ENCODE assay signal across 26 mouse cellular contexts in genomic region chr13:41158426-41158825, GRCm38 (mm10). TPM values are rescaled to one million over a fixed set of nuclear protein-coding genes. Genes with fewer than 3 reads are reported as not detected.
DNase-seq lines count a peak whose midpoint lies in the region; ATAC-seq and TF ChIP-seq lines count a peak whose summit lies in the region.
"Had no signal": no experiment of that assay in that cellular context is flagged by ENCODE, and none has a peak within 500 bp of the region (broad histone marks: within the 10 kb centered on the region; RNA-seq: fewer than 3 reads in every experiment).

No protein-coding gene starts in this region.

- no peak overlapping the region for H3K4me2 ChIP-seq in lung, embryonic 14.5 days
- no peak overlapping the region for H3K4me2 ChIP-seq in stomach, postnatal 0 days (replicated peaks; ENCODE audit: low read depth)
- H3K4me2 ChIP-seq: embryonic facial prominence, embryonic 15.5 days; heart, embryonic 15.5 days; liver, embryonic 13.5 days; neural tube, embryonic 12.5 days had no signal

- no peak for TF ChIP-seq EP300 in stomach, postnatal 0 days (optimal IDR thresholded peaks at IDR 0.05)

- H3K27ac ChIP-seq in heart, embryonic 10.5 days = no peak overlapping the region
- H3K27ac ChIP-seq in lung, embryonic 14.5 days (ENCODE audit: low read depth) = no peak overlapping the region
- H3K27ac ChIP-seq in stomach, postnatal 0 days (replicated peaks) = no peak overlapping the region
- H3K27ac ChIP-seq: embryonic facial prominence, embryonic 15.5 days; heart, embryonic 15.5 days; hindbrain, embryonic 10.5 days; left cerebral cortex, adult 2 months; limb, embryonic 10.5 days; liver, embryonic 13.5 days; neural tube, embryonic 12.5 days had no signal

- ATAC-seq in lung, embryonic 14.5 days (ENCODE audit: insufficient read depth) = no peak
- no peak for ATAC-seq in stomach, postnatal 0 days (ENCODE audit: low FRiP score, low TSS enrichment)
- ATAC-seq: activated CD4-positive, CD25-positive, alpha-beta regulatory T cell, adult 4 months; inflammation-experienced regulatory T-cells, adult 6 months had no signal

- no peaks in the 10 kb centered on the region for H3K36me3 ChIP-seq in heart, embryonic 10.5 days
- H3K36me3 ChIP-seq in lung, embryonic 14.5 days (ENCODE audit: insufficient read depth) = no peaks in the 10 kb centered on the region
- no peaks in the 10 kb centered on the region for H3K36me3 ChIP-seq in stomach, postnatal 0 days (ENCODE audit: control insufficient read depth, insufficient read depth, low read length)
- H3K36me3 ChIP-seq: embryonic facial prominence, embryonic 15.5 days; heart, embryonic 15.5 days; hindbrain, embryonic 10.5 days; limb, embryonic 10.5 days; liver, embryonic 13.5 days; neural tube, embryonic 12.5 days had no signal

- no peak for TF ChIP-seq CTCF in lung, embryonic 14.5 days (IDR thresholded peaks at IDR 0.05; ENCODE audit: low read depth)
- peak; percentile 41 for TF ChIP-seq CTCF in stomach, postnatal 0 days (IDR thresholded peaks at IDR 0.05; ENCODE audit: low read depth)

- H3K4me1 ChIP-seq in heart, embryonic 10.5 days = no peaks in the 10 kb centered on the region
- no peaks in the 10 kb centered on the region for H3K4me1 ChIP-seq in lung, embryonic 14.5 days (ENCODE audit: insufficient read depth)
- no peaks in the 10 kb centered on the region for H3K4me1 ChIP-seq in stomach, postnatal 0 days (replicated peaks; ENCODE audit: control insufficient read depth, insufficient read depth)
- H3K4me1 ChIP-seq: embryonic facial prominence, embryonic 15.5 days; heart, embryonic 15.5 days; hindbrain, embryonic 10.5 days; limb, embryonic 10.5 days; liver, embryonic 13.5 days; megakaryocyte, embryonic 14.5 days; neural tube, embryonic 12.5 days had no signal

- 47% methylated on average over 5 of the region's 5 CpGs for WGBS in heart, embryonic 10.5 days
- WGBS in lung, embryonic 14.5 days = 47% methylated on average over 5 of the region's 5 CpGs
- WGBS in stomach, postnatal 0 days = 52% methylated on average over 5 of the region's 5 CpGs

- no peak overlapping the region for H3K4me3 ChIP-seq in heart, embryonic 10.5 days
- no peak overlapping the region for H3K4me3 ChIP-seq in lung, embryonic 14.5 days (ENCODE audit: low read depth, low read length)
- no peak overlapping the region for H3K4me3 ChIP-seq in stomach, postnatal 0 days (ENCODE audit: low read depth, low read length)
- H3K4me3 ChIP-seq: embryonic facial prominence, embryonic 15.5 days; heart, embryonic 15.5 days; hindbrain, embryonic 10.5 days; left cerebral cortex, adult 2 months; limb, embryonic 10.5 days; liver, embryonic 13.5 days; megakaryocyte, embryonic 14.5 days; neural tube, embryonic 12.5 days had no signal

- intact Hi-C loops in heart, postnatal 14 days (cut with DNase I) = no loop called here

- H3K9me3 ChIP-seq in heart, embryonic 10.5 days = no peaks in the 10 kb centered on the region
- H3K9me3 ChIP-seq in lung, embryonic 14.5 days (ENCODE audit: low read depth, low read length) = no peaks in the 10 kb centered on the region
- no peaks in the 10 kb centered on the region for H3K9me3 ChIP-seq in stomach, postnatal 0 days (ENCODE audit: control insufficient read depth, low read length)
- H3K9me3 ChIP-seq: embryonic facial prominence, embryonic 15.5 days; heart, embryonic 15.5 days; hindbrain, embryonic 10.5 days; limb, embryonic 10.5 days; liver, embryonic 13.5 days; megakaryocyte, embryonic 14.5 days; neural tube, embryonic 12.5 days had no signal

- no peaks in the 10 kb centered on the region for H3K27me3 ChIP-seq in heart, embryonic 10.5 days (ENCODE audit: insufficient read depth, poor library complexity, severe bottlenecking)
- H3K27me3 ChIP-seq in lung, embryonic 14.5 days (ENCODE audit: insufficient read depth, low read length) = no peaks in the 10 kb centered on the region
- no peaks in the 10 kb centered on the region for H3K27me3 ChIP-seq in stomach, postnatal 0 days (ENCODE audit: control insufficient read depth, insufficient read depth, low read length)
- H3K27me3 ChIP-seq: embryonic facial prominence, embryonic 15.5 days; heart, embryonic 15.5 days; liver, embryonic 13.5 days; neural tube, embryonic 12.5 days had no signal

- no peak overlapping the region for H3K9ac ChIP-seq in lung, embryonic 14.5 days
- H3K9ac ChIP-seq in stomach, postnatal 0 days (ENCODE audit: low read length) = no peak overlapping the region
- H3K9ac ChIP-seq: embryonic facial prominence, embryonic 15.5 days; heart, embryonic 15.5 days; liver, embryonic 13.5 days; neural tube, embryonic 12.5 days had no signal

- DNase-seq in heart, embryonic 10.5 days (ENCODE audit: low spot score) = peak; percentile 38
- DNase-seq in heart, postnatal 14 days = no peak
- peak; percentile 27 for DNase-seq in lung, embryonic 14.5 days
- DNase-seq in lung, adult 18-20 months = no peak
- peak; percentile 3 for DNase-seq in adipocyte (ENCODE audit: low spot score)
- no peak for DNase-seq in stomach, postnatal 0 days (ENCODE audit: low spot score)
- no peak for DNase-seq in T-cell, adult 2 months (ENCODE audit: low spot score)
- DNase-seq: adrenal gland, postnatal 36 days; cerebellum, adult 9-10 months; kidney, postnatal 10 days; liver, embryonic 13.5 days; lung, postnatal 14 days; thymus, postnatal 14 days had no signal

RNA-seq across cellular contexts. Expression of gene Sycp2l, which starts 44.3 kb away (rescaled TPM):
- not detected in 2 replicates for polyA plus RNA-seq in heart, embryonic 10.5 days (2016; fragmentation: Nextera tagmentation; extraction: Ambion mirVana)
- total RNA-seq in heart, postnatal 14 days (2021) = not detected
- polyA plus RNA-seq in lung, embryonic 14.5 days (2014; fragmentation: Nextera tagmentation; extraction: Ambion mirVana) = 0.11 TPM in 1 of 2 replicates, not detected in the other
- polyA plus RNA-seq in stomach, postnatal 0 days (2015; fragmentation: Nextera tagmentation; extraction: Ambion mirVana) = 0.11 and 0.23 TPM in 2 replicates
- total RNA-seq: adrenal gland, postnatal 36 days; granulocyte monocyte progenitor cell, adult 5-6 weeks; left cerebral cortex, adult 2 months; monocyte, adult 5-6 weeks had no signal
- polyA plus RNA-seq: embryonic facial prominence, embryonic 15.5 days; forebrain, embryonic 11.5 days; heart, embryonic 15.5 days; hindbrain, embryonic 10.5 days; limb, embryonic 10.5 days; liver, embryonic 13.5 days; neural tube, embryonic 12.5 days had no signal

RNA-seq across cellular contexts. Expression of gene Gcm2, which starts 47.6 kb away (rescaled TPM):
- 0.06 and 0.09 TPM in 2 replicates for polyA plus RNA-seq in heart, embryonic 10.5 days (2016; fragmentation: Nextera tagmentation; extraction: Ambion mirVana)
- total RNA-seq in heart, postnatal 14 days (2021) = not detected
- not detected in 2 replicates for polyA plus RNA-seq in lung, embryonic 14.5 days (2014; fragmentation: Nextera tagmentation; extraction: Ambion mirVana)
- not detected in 2 replicates for polyA plus RNA-seq in stomach, postnatal 0 days (2015; fragmentation: Nextera tagmentation; extraction: Ambion mirVana)
- total RNA-seq: adrenal gland, postnatal 36 days; granulocyte monocyte progenitor cell, adult 5-6 weeks; layer of hippocampus, adult 8-10 months; left cerebral cortex, adult 2 months; monocyte, adult 5-6 weeks had no signal
- polyA plus RNA-seq: embryonic facial prominence, embryonic 15.5 days; forebrain, embryonic 11.5 days; heart, embryonic 15.5 days; hindbrain, embryonic 10.5 days; limb, embryonic 10.5 days; liver, embryonic 13.5 days; neural tube, embryonic 12.5 days had no signal

Comparison
In these comparisons a context has a peak if more than half of its experiments do, and no peak if none do; other contexts are left out.
1. DNase-seq: peak in heart, embryonic 10.5 days (single experiment), lung, embryonic 14.5 days (single experiment) and adipocyte (single experiment); none in heart, postnatal 14 days (0 of 2), lung, adult 18-20 months (0 of 2), stomach, postnatal 0 days (single experiment) and T-cell, adult 2 months (single experiment).